Mouse (Mus musculus) midbrain, embryonic 10.5 days (tissue): ENCODE measurements at regions not wholly inside any gene's neighbourhood (a gene's known extent, or its start where the extent isn't known, plus 50 kb on each side); places are given as distances from the start of the nearest gene placed in this dataset.

Source experiments
- DNase-seq: peaks from one replicate; pipeline ENCODE4 v3.0.0-alpha.2; 2017; ENCODE audit warnings: low spot score
- H3K27ac ChIP-seq: fragments of 300-500 bp; sonication (generic); replicated peaks from 2 replicates; pipeline ENCODE4 v1.5.1; 2016; ENCODE audit warnings: mild to moderate bottlenecking
- H3K27me3 ChIP-seq: fragments of 300-500 bp; sonication (generic); 2 replicates; pipeline ENCODE4 v1.6.1; 2016; ENCODE audit warnings: low read depth, mild to moderate bottlenecking; ENCODE audit not compliant: poor library complexity, severe bottlenecking
- H3K36me3 ChIP-seq: fragments of 300-500 bp; sonication (generic); 2 replicates; pipeline ENCODE4 v1.6.1; 2016; ENCODE audit warnings: mild to moderate bottlenecking, moderate library complexity
- H3K4me1 ChIP-seq: fragments of 300-500 bp; sonication (generic); 2 replicates; pipeline ENCODE4 v1.6.1; 2016
- H3K4me3 ChIP-seq: fragments of 300-500 bp; sonication (generic); 2 replicates; pipeline ENCODE4 v1.5.1; 2016; ENCODE audit warnings: mild to moderate bottlenecking, moderate library complexity
- H3K9me3 ChIP-seq: fragments of 300-500 bp; sonication (generic); replicated peaks from 2 replicates; pipeline ENCODE4 v1.6.1; 2016; ENCODE audit warnings: mild to moderate bottlenecking
- WGBS: fragments of 180-500 bp; shearing (Covaris S2); methylation state at CpG from one replicate; pipeline ENCODE4 v1.1.7; 2016; 5-methylcytosine and 5-hydroxymethylcytosine counted together

- no peaks in the 10 kb centered on the region for H3K36me3 ChIP-seq
- WGBS, result 89% methylated on average over 5 of the region's 5 CpGs
- H3K4me1 ChIP-seq, result peaks cover 6% of the 10 kb centered on the region; the same call in 1 of the 2 replicates
- no peaks in the 10 kb centered on the region for H3K9me3 ChIP-seq
- H3K4me3 ChIP-seq, result no peak overlapping the region
- H3K27ac ChIP-seq, result no peak overlapping the region
- DNase-seq, result no peak
- H3K27me3 ChIP-seq, result no peaks in the 10 kb centered on the region
These were observed 204.2 kb downstream of the Gm5447 start for GRCm38 (mm10) chr13:31177999-31178783.

DNA sequence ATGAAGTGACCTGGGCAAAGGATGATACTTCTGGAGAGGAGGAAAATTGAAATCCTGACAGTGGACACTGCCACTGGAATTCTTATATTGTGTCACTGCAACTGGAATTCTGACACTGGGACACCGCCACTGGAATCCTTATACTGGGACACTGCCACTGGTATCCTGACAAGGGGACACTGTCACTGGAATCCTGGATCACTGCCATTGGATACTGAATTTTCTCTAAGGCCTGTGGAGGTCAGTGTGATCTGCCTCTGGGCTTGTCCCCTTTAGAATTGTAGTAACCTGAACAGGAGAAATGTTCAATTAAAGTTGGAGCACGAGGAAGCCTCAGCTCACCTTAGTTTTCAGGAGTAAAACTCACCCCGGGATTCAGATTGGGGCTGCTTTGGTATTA, 205.0 kb downstream of the Gm5447 start:
- Histone ChIP-seq H3K36me3 (no peaks in the 10 kb centered on the region), H3K9me3 (no peaks in the 10 kb centered on the region), H3K4me3 (no peak overlapping the region), H3K4me1 (peaks cover 6% of the 10 kb centered on the region; the same call in 1 of the 2 replicates), H3K27me3 (no peaks in the 10 kb centered on the region), H3K27ac (no peak overlapping the region; the same call in 1 of the 2 replicates)
- WGBS, result 91% methylated on average over 3 of the region's 3 CpGs
- DNase-seq, result no peak

DNA sequence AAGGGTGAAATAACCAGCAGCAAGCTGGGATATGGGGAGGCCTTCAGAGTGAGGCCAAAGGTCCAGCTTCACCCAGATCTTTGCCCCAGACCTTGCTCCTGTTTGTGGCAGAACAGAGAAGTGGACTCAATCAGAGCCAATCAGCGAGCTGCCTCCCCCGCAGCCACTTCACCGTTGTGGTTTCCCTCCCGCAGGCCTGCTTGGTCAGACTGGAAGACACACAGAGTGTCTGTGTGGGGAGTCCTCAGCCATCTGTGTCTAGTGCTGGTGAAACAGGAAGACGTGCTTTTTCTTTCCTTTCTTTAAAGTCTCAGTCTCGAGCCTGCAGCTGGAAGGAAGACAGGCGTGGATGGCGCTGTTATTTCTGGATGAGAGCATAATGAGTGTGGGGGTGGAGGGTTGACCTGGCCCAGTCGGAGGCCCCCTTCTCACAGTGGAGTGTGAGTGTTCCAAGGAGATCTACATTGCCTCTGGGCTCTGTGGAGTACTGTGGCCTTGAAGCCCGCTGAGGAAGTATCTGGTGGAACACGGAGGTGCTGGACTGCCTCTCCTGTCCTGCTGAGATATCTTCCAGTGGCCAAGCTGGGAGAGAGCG, 205.5 kb downstream of the Gm5447 start:
- peaks cover 6% of the 10 kb centered on the region; the same call in 1 of the 2 replicates for H3K4me1 ChIP-seq
- H3K27me3 ChIP-seq, result no peaks in the 10 kb centered on the region
- no peak overlapping the region for H3K4me3 ChIP-seq
- H3K36me3 ChIP-seq, result no peaks in the 10 kb centered on the region
- 51% methylated on average over 12 of the region's 12 CpGs for WGBS
- peak; percentile 16 for DNase-seq
- no peaks in the 10 kb centered on the region for H3K9me3 ChIP-seq
- no peak overlapping the region; the same call in 1 of the 2 replicates for H3K27ac ChIP-seq

DNA sequence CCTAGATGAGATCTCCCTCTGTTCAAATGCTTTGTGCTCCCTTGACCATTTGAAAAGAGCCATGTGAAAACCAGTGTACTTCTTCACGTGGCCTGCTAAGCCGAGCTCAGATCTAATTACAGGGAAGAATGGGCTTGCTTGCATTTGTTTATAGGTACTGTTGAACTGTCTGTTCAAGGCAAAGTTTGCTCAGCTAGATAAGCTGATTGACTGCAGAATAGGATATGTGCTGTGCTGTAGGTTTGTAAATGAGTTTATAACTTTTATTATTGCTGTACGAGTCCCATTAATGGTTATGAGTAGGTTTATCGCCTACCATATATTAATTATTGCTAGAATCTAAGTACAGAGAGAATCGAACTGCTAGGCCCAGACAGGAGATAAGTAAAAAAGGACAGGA, 207.5 kb downstream of the Gm5447 start:
- no peak overlapping the region for H3K27ac ChIP-seq
- H3K4me3 ChIP-seq, result no peak overlapping the region
- H3K9me3 ChIP-seq, result no peaks in the 10 kb centered on the region
- H3K4me1 ChIP-seq, result peaks cover 6% of the 10 kb centered on the region; the same call in 1 of the 2 replicates
- no peaks in the 10 kb centered on the region for H3K27me3 ChIP-seq
- no peaks in the 10 kb centered on the region for H3K36me3 ChIP-seq
- WGBS, result 72% methylated on average over 5 of the region's 5 CpGs
- no peak for DNase-seq

DNA sequence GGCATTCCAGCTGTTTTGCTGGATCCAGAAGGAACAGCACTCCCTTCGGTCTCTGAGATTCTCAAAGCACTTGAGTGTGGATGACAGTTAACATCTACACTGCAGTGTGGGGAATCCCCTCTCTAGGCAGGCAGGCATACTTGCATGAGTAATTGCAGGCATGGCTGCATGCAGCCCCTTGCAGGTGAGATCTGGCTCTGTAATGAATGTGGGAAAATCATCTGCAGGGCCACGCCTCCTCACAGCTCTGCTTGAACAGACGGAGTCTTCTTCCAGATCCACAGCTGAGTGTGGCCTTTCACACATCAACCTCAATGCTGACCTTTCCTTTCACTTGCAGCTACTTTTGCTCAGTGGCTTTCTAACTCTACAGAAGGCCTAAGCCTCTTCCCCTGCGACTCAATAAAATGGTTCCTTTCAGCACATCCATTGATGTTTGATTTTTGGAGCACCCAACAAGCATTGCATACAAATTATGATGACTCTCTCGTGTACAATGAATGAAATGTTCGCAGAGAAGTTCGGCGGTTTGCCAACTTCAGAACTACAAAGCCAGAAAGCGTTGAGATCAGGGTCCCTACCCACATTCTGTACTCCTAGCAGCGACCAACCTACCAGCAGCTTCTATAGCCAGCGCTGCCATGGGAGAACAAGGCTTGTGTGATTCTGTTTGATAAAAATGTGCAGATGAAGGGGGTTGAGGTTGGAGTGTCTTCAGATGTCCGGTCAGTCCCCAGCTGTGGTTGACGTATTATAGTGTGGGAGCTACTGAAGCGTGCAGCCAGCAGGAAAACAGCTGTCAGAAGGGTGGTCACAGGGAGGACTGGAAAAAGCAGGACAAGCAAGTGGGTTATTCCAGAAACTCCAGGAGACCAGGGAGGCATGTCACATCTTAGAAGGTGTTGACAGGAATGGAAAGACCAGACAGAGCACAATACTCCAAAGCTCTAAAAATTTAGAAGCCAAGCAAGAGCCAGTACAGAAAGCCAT, 211.1 kb downstream of the Gm5447 start:
- H3K9me3 ChIP-seq, result no peaks in the 10 kb centered on the region
- H3K4me3 ChIP-seq, result no peak overlapping the region
- H3K4me1 ChIP-seq, result no peaks in the 10 kb centered on the region
- no peak for DNase-seq
- no peaks in the 10 kb centered on the region for H3K36me3 ChIP-seq
- H3K27ac ChIP-seq, result no peak overlapping the region
- no peaks in the 10 kb centered on the region for H3K27me3 ChIP-seq
- WGBS, result 83% methylated on average over 14 of the region's 14 CpGs

GRCm38 (mm10) chr13:31186805-31187589, 213.0 kb downstream of the Gm5447 start:
- Histone ChIP-seq H3K4me3 (no peak overlapping the region), H3K27ac (no peak overlapping the region), H3K4me1 (no peaks in the 10 kb centered on the region), H3K36me3 (no peaks in the 10 kb centered on the region), H3K9me3 (no peaks in the 10 kb centered on the region), H3K27me3 (no peaks in the 10 kb centered on the region)
- no peak for DNase-seq
- 80% methylated on average over 5 of the region's 5 CpGs for WGBS

- 64% methylated on average over 1 of the region's 1 CpGs for WGBS
- no peaks in the 10 kb centered on the region for H3K36me3 ChIP-seq
- no peak overlapping the region for H3K27ac ChIP-seq
- no peak for DNase-seq
- H3K4me3 ChIP-seq, result no peak overlapping the region
- H3K4me1 ChIP-seq, result no peaks in the 10 kb centered on the region
- no peaks in the 10 kb centered on the region for H3K27me3 ChIP-seq
- H3K9me3 ChIP-seq, result no peaks in the 10 kb centered on the region
These were observed 215.1 kb downstream of the Gm5447 start for GRCm38 (mm10) chr13:31189116-31189515.

- 84% methylated on average over 4 of the region's 4 CpGs for WGBS
- Histone ChIP-seq H3K4me3 (no peak overlapping the region), H3K9me3 (no peaks in the 10 kb centered on the region), H3K36me3 (no peaks in the 10 kb centered on the region), H3K27me3 (no peaks in the 10 kb centered on the region), H3K27ac (no peak overlapping the region), H3K4me1 (no peaks in the 10 kb centered on the region)
- DNase-seq, result no peak
These were observed 216.0 kb downstream of the Gm5447 start for GRCm38 (mm10) chr13:31190036-31190435.

GRCm38 (mm10) chr13:31191344-31192139, 217.5 kb downstream of the Gm5447 start:
- Histone ChIP-seq H3K4me3 (no peak overlapping the region), H3K27me3 (no peaks in the 10 kb centered on the region), H3K27ac (no peak overlapping the region), H3K9me3 (no peaks in the 10 kb centered on the region), H3K36me3 (no peaks in the 10 kb centered on the region), H3K4me1 (no peaks in the 10 kb centered on the region)
- DNase-seq, result no peak
- 87% methylated on average over 7 of the region's 7 CpGs for WGBS

DNA sequence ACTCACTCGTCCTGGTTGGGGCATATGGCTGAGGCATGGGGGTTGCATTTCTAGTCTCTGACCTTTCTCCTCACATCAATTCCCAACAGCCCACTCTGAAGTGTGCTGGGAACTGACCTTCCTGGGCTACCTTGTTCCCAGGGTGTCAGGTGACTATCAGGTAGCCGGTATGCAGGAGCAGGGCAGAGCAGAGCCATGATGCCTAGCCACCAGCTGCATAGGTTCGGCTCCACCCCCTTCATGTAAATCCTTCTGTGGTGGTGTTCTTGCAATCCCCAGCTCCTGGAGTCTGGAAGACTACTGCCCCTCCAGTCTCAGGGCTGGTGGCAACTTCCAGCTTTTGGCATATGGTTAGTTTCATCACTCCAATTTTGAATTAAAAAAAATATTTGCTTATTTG, 221.0 kb downstream of the Gm5447 start:
- Histone ChIP-seq H3K36me3 (no peaks in the 10 kb centered on the region), H3K27ac (no peak overlapping the region), H3K9me3 (no peaks in the 10 kb centered on the region), H3K4me1 (no peaks in the 10 kb centered on the region), H3K4me3 (no peak overlapping the region), H3K27me3 (no peaks in the 10 kb centered on the region)
- DNase-seq, result no peak
- WGBS, result 81% methylated on average over 3 of the region's 3 CpGs

DNA sequence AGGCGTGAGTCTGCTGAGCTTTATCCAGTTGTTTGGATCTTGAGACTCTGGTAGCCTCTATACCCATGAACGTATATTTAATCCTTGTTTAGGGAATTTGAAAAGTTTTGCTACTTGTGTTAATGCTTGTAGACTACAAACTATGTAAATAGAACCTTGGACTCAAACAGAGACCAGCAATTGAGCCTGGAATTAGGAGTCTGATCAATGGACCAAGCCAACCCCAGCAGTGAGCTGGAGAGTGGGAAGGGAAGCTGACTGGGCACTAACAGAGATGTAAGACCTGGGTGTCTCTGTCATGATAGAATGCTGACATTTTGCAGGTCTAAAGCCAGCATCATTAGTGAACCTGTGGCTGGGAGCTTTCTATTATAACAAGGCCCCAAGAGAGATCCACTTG, 222.5 kb downstream of the Gm5447 start:
- Histone ChIP-seq H3K4me1 (no peaks in the 10 kb centered on the region), H3K4me3 (no peak overlapping the region), H3K27ac (no peak overlapping the region), H3K27me3 (no peaks in the 10 kb centered on the region), H3K36me3 (no peaks in the 10 kb centered on the region), H3K9me3 (no peaks in the 10 kb centered on the region)
- DNase-seq, result no peak
- WGBS, result 75% methylated on average over 2 of the region's 2 CpGs
